Mouse (Mus musculus) brain, embryonic 14.5 days (tissue): ENCODE results near the gene Mill2. TPM values are rescaled to one million over a fixed set of nuclear protein-coding genes. Genes with fewer than 3 reads are reported as not detected.
A peak's percentile ranks its signal among the peaks of the same experiment; 100 is the strongest.

ENCODE experiments used
- DNase-seq: peaks from one replicate; pipeline ENCODE4 v3.0.0-alpha.2; 2011; ENCODE audit warnings: low read depth
- CTCF ChIP-seq: fragments of 200-500 bp; IDR thresholded peaks from 2 replicates; pipeline ENCODE4 v1.5.1; 2012; ENCODE audit warnings: inconsistent platforms, mild to moderate bottlenecking, moderate library complexity, borderline replicate concordance; ENCODE audit not compliant: insufficient read depth, insufficient read length; ENCODE audit errors: extremely low read depth
- POLR2A ChIP-seq: fragments of 200-500 bp; IDR thresholded peaks from 2 replicates; pipeline ENCODE4 v1.6.1; 2012; ENCODE audit warnings: mild to moderate bottlenecking, inconsistent platforms, borderline replicate concordance; ENCODE audit not compliant: poor library complexity, insufficient read depth, insufficient read length, severe bottlenecking; ENCODE audit errors: extremely low read depth
- polyA plus RNA-seq: library from polyadenylated mRNA; depleted of rRNA; stranded (reverse); fragments of >200 nt; gene quantifications from 2 replicates; pipeline ENCODE4 v1.2.3, GENCODE M21; 2012

Mill2 gene
- polyA plus RNA-seq, 1 experiment, result 0.98 TPM

GRCm38 (mm10) chr7:18883991-18884744 lies 44.4 kb downstream of the Mill2 start:
- TF ChIP-seq CTCF (no peak), POLR2A (no peak)
- no peak for DNase-seq

DNA sequence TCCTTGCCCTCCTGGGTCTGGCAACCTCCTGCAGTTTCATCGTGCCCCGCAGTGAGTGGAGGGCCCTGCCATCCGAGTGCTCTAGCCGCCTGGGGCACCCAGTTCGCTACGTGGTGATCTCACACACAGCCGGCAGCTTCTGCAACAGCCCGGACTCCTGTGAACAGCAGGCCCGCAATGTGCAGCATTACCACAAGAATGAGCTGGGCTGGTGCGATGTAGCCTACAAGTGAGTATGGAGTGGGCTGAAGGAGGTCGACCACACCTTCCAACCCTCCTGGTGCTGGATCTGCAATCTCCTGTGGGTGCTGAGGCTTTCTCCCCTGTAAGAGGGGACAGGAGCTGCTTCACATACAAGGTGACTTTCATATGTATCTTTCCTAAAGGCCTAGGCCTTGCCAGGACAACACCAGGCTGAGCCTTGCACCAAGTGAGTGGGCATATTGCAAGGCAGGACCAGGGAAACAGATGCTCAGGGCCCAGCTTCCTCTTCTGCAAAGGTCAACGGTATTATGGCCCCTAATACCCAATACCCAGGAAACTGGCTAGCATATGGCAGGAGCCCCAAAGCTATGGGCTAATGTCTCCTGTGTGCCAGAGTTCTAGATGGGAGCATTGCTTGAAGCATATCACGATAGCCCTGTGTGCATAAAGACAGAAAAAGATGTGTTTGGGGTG lies 45.1 kb downstream of the Mill2 start:
- no peak for DNase-seq

DNA sequence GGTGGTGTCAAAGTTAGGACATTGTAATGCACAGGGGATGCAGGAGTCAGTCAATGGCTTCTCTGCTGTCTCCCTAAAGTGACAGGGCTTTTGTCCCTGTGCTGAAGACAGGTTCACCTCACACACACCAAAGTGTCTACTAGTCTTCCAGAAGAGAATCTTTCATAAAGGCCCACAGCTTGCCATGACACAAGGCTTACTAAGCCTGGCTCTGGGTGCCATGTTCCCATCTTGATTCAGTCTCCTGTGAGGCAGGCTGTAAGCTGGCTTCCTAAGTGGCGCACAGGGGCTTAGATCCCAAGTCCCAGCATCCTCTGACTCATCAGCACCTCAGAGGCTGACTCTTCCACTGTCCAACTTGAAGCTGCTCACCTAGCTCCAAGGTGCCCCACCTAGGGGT lies 47.2 kb downstream of the Mill2 start:
- DNase-seq, result no peak
- no peak for TF ChIP-seq POLR2A

More for the DNA sequence above, 45.1 kb downstream of the Mill2 start:
- TF ChIP-seq POLR2A (no peak), CTCF (no peak)

- no peak for DNase-seq
- TF ChIP-seq POLR2A (no peak), CTCF (no peak)
These were observed 51.1 kb downstream of the Mill2 start for GRCm38 (mm10) chr7:18890848-18891247.

DNA sequence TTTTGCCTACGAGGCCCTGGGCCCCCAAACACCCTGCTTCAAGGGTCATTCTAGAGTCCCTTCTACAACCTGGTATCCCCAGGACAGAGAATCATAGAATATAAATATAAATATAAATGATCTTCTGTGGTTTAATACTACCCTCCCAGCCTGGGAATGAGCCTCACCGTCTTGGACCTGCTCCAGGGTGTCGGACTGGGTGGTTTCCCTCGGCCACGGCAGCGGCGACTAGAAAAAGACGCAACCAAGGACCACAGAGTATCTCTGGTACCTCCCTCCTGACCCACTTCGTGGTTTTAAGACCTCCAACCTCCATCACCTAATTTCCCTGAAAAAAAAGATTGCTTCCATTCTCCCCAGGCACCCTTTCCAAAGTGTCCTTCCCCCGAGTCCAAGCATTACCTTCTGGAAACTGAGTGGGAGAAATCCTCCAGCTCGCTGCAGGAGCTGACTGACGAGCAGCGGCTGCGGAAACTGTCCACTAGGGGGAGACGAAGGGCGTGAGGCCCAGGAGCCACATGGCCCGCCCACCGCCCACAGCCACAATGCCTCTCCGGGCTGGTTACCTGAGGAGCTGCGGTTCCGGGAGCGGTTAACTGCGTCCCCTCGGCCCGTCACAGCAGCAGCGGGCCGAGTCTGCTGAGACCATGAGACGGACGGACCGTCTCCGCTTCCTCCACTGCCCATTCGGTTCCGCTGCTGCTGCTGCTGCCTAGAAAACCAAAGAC lies 52.3 kb downstream of the Mill2 start:
- peak; percentile 92 for DNase-seq
- TF ChIP-seq CTCF (peak; percentile 95), POLR2A (peak; percentile 51; the same call in 1 of the 2 replicates)

GRCm38 (mm10) chr7:18893009-18893408 lies 53.2 kb downstream of the Mill2 start:
- no peak for DNase-seq
- TF ChIP-seq POLR2A (no peak), CTCF (no peak)

DNA sequence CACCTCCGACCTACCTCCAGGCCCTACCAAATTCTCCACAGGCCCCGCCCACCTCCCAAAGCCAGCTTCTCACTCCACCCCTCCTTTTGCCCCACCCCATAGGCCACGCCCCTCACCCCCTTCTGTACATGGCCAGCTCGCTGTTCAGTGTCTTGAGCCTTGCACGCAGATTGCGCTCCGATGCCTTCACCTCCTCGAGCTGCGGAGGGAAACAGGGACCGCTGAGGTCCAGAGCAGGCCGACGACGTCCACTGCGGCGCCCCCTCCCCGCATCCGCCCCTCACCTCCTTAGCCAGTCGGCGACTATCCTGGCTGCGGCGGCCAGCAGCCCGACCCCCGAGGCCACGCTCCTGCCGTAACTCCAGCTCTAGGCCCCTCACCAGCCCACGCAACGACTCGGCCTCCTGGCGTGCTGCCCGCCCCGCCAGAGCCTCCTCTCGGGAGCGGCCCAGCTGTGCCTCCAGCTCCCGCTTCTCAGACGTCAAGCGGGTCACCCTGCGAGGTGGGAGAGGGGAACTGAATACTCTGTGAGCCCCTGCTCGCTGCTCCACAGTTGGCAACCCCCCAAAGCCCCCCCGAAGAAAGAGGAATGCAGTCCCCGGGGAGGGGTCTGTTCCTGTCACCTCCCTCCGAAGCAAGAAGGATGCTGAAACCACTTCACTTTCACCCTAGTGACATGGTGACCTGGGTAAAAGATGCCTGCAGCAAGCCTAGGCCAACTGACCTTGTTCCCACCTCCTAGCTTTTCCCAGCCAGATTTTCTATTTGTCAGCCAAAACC lies 54.1 kb downstream of the Mill2 start:
- TF ChIP-seq POLR2A, result no peak
- no peak for TF ChIP-seq CTCF
- peak; percentile 69 for DNase-seq

- peak; percentile 57 for DNase-seq
- TF ChIP-seq CTCF (peak; percentile 66), POLR2A (no peak)
These were observed 56.8 kb downstream of the Mill2 start for GRCm38 (mm10) chr7:18896536-18896935.

DNA sequence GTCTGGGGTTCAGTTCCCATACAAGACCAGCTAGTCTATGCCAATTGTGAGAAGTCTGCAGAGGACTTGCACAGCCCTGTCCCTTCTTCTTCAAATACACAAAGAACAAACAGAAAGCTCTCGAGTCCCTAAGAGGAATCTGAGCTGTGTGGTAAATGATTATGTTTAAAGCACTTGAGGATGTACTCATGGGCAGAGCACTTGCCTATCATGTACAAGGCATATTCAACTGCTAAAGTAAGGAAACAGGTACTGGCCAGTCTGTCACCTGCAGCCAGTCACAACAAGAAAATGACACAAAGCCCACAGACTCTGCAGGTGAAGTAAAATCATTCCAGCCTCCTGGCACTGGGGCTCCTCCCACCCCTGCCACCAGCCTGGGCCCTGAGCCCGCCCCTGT lies 60.7 kb downstream of the Mill2 start:
- DNase-seq, result no peak
- TF ChIP-seq CTCF (no peak), POLR2A (no peak)

DNA sequence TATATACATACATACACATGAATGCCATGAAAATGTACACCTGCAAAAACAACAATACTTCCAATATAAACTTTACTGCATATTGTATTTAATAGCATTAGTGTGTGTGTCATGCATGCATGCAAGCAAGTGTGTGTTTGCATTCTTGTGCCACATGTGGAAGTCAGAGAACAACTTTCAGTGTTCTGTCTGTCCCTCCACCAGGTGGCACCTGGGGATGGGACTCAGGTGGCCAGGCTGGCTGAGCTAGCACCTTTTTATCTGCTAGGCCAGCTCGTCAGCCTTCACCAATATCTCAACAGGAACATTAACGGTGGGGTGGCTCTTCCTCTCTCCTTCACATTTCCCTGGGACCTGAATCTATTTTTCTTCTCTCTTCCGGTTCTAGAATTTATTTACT lies 62.7 kb downstream of the Mill2 start:
- DNase-seq, result peak; percentile 20

GRCm38 (mm10) chr7:18904971-18905370 lies 65.2 kb downstream of the Mill2 start:
- DNase-seq, result no peak
- no peak for TF ChIP-seq POLR2A
- TF ChIP-seq CTCF, result no peak

More for the DNA sequence above, 62.7 kb downstream of the Mill2 start:
- no peak for TF ChIP-seq POLR2A
- peak; percentile 14; the same call in 1 of the 2 replicates for TF ChIP-seq CTCF
